Mouse (Mus musculus) gastrocnemius, postnatal 4 days (tissue): ENCODE data around the gene Tmem136. TPM values are rescaled to one million over a fixed set of nuclear protein-coding genes. Genes with fewer than 3 reads are reported as not detected.
"Not testable (repeated sequence)": the region's sequence is repeated elsewhere in the genome, so short reads cannot be mapped to it uniquely, and the experiment has no call there.

Experiments
- DNase-seq, 2 experiments: peaks; one replicate each; pipeline ENCODE4 v3.0.0; 2021 to 2022; ENCODE audit warnings: low spot score in 2 of 2, mixed read lengths in 2 of 2
- long read RNA-seq, 2 experiments: library from polyadenylated mRNA; stranded (forward); transcript quantifications; one replicate each; pipeline ENCODE4 v2.0.0; 2021
- total RNA-seq, 2 experiments: library from RNA; stranded (reverse); gene quantifications; 2 replicates each; pipeline ENCODE4 v1.2.3; 2021

Tmem136 gene
- 1 to 10 TPM; 1.8 to 1.9 TPM for total RNA-seq
- long read RNA-seq, experiment 1, partial matches to known transcripts = 0 of 2 reads
- long read RNA-seq, experiment 1, other reads (novel, unspliced or antisense) = 1 of 2 reads
- long read RNA-seq, experiment 2, partial matches to known transcripts = 0 of 1 reads
- long read RNA-seq, experiment 2, other reads (novel, unspliced or antisense) = 0 of 1 reads

GRCm38 (mm10) chr9:43116134-43116996 is at the start of gene Tmem136:
Tmem136 (minus strand) TSS chr9:43116570.
- peak; percentile 23 to 40 for DNase-seq

GRCm38 (mm10) chr9:43155960-43156359 is 39.6 kb upstream of the Tmem136 start:
- no peak for DNase-seq

GRCm38 (mm10) chr9:43151779-43152178 is 35.4 kb upstream of the Tmem136 start:
- DNase-seq = no peak

GRCm38 (mm10) chr9:43150957-43151356 is 34.6 kb upstream of the Tmem136 start:
- no peak for DNase-seq

DNA sequence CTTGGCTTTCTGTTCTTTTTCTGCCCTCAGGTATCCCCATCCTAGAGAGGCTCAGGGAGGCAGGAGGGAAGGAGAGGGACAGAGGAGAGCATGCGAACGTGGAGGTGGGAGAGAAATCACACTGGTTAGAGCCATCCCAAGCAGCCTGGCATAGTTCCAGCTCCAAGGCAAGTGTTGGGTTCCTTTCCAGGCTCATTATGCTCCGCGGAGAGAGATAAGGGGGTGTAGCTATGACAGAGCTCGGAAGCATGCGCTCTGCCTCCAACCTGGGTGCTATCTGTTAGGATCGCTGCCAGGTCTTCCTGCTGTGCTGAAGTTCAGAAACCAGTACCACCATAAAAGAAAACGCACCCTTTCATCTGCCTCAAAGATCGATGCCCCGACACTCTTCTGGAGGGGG is 33.7 kb upstream of the Tmem136 start:
- no peak for DNase-seq

- DNase-seq = no peak
Measured at GRCm38 (mm10) chr9:43149498-43149897, 33.1 kb upstream of the Tmem136 start.

DNA sequence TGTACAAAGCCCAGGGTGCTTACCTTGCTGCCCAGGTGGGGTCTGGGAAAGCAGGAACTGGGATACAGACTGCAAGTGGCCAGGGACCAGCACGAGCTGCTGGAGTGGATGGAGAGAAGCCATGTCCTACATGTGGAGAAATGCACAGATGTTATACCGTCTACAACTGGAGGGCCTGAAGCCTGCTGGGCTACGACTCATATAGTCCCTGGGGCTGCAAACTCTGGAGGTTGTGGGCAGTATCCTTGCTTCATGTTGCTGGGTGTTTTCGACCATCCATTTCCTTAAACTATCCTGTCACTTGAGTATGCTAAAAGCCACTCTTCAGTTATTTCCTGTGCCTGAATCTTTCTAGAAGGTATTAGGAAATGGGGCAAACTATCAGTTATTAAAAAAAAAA is 28.8 kb upstream of the Tmem136 start:
- DNase-seq = no peak

- DNase-seq = no peak
Measured at GRCm38 (mm10) chr9:43144206-43144810, 27.9 kb upstream of the Tmem136 start.

GRCm38 (mm10) chr9:43141839-43142238 is 25.5 kb upstream of the Tmem136 start:
- peak; percentile 50 to 70 for DNase-seq

GRCm38 (mm10) chr9:43133525-43133924 is 17.2 kb upstream of the Tmem136 start:
- no peak for DNase-seq

GRCm38 (mm10) chr9:43132380-43132779 is 16.0 kb upstream of the Tmem136 start:
- no peak for DNase-seq

- no peak for DNase-seq
Measured at GRCm38 (mm10) chr9:43131940-43132339, 15.6 kb upstream of the Tmem136 start.

DNA sequence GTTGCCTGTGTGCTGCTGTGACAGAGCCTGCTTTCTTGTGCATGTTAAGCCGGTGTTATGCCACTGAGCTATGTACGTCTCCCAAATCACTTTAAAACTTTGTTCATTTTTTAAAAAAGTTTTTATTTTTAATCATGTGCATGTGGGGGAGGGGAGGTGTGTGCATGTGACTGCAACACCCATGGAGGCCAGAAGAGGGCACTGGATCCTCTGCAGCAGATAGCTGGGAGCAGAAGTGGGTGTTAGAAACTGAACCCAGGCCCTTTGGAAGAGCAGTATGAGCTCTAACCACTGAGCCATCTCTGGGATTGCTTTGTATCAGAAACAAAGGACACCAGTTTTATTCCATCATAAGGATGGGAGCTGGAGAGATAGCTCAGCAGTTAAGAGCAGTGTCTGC is 14.3 kb upstream of the Tmem136 start:
- DNase-seq = no peak

GRCm38 (mm10) chr9:43127101-43127787 is 10.9 kb upstream of the Tmem136 start:
- DNase-seq = peak in 1 of 2 experiments; percentile 42

GRCm38 (mm10) chr9:43122379-43122778 is 6.0 kb upstream of the Tmem136 start:
- no peak for DNase-seq

- DNase-seq = not testable (repeated sequence)
Measured at GRCm38 (mm10) chr9:43121948-43122347, 5.6 kb upstream of the Tmem136 start.

DNA sequence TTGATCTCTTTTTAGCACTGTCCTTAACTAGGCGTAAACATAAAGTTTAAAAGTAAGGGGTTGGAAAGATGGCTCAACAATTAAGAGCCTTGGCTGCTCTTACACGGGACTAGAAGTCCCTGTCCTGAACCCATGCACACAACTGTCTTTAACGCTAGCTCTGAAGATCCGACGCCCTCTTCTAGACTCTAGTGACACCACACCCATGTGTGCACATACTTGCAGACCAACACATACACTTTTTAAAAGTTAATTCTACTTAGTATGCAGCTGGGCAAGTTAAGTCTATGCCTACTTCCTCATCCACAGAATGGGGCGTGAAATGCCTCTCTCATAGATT is 597 bp upstream of the Tmem136 start:
- no peak for DNase-seq

DNA sequence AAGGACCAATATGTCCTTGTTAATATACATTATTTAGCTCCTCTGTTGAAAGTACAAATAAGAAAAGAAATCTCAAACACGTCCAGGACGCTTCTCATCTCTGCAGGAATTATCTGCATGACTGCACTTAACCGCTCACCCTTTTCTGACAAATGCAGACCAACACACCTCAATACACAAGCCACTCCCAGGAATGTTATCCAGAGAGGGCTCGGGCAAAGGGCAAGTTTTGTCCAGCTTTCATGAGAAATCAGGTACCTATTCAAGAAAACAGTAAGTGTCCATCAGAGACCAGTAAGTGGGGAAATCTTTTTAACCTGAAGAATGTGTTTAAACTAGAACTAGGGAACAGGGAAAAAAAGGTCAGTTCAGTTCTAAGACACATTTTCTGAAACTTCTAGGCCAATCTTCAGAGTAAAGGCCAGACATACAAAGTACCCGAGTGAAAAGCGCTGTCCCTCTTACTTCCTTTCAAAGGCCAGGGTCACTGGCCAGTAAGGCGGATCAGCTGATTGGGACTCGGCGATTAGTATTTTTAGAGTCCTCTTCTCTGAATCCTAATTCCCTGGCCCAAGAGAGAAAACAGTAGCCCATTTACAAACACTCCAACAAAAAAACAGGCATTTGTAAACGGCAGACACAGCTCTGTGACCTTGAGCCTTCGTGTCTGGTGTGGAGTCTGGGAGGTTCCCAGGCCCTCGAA is 788 bp downstream of the Tmem136 start:
- no peak for DNase-seq

DNA sequence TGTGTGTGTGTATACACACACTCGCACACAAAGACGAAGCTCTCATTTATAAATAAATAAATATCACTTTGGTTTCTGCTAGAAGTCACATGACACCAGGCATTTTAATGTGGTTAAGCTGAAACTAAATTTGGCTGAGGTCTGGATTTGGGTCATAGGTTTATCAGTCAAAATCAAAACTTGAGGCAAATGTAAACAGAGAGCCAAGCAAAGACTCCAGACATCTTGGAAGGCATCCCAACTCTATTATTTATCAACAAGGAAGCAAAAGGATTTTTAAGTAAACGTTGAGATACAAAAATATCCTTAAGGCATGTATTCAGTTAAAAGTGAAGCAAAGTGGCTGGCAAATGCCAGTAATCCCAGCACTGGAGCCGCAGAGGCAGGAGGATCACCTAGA is 1.5 kb downstream of the Tmem136 start:
- DNase-seq = no peak

GRCm38 (mm10) chr9:43110286-43110980 is 5.9 kb downstream of the Tmem136 start:
- DNase-seq = no peak

DNA sequence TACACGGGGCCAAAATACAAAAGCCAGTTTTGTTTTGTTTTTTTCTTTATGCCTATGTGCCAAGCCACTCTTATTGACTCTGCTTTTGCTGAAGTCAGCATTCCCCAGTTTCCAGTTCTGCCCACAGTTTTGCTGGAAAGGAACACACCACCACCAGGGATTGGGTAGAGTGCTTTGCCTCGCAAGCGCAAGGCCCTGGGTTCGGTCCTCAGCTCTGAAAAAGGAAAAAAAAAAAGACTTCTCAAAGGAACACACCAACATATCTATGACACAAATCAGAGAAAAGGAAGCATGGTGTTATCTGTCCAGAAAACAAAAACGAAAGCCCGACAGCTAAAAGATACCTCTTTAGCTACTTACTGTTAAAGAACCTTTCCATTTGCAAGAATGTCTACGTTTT is 7.2 kb downstream of the Tmem136 start:
- DNase-seq = no peak
